Mouse (Mus musculus) naive thymus-derived CD4-positive, alpha-beta T cell, adult 2 months (primary cell): Measurements from ENCODE around the gene Srrm1.
A peak's percentile ranks its signal among the peaks of the same experiment; 100 is the strongest.
"Not testable (repeated sequence)": the region's sequence is repeated elsewhere in the genome, so short reads cannot be mapped to it uniquely, and the experiment has no call there.

Source experiments
- DNase-seq: peaks from one replicate; pipeline ENCODE4 v3.0.0-alpha.2; 2011; ENCODE audit warnings: low read depth

Gene Srrm1

GRCm38 (mm10) chr4:135353066-135353793 is at the start of gene Srrm1:
Srrm1 (minus strand) TSS chr4:135353321.
- peak; percentile 99 for DNase-seq

GRCm38 (mm10) chr4:135401881-135402280 is 48.8 kb upstream of the Srrm1 start:
- DNase-seq, result no peak

GRCm38 (mm10) chr4:135397991-135398390 is 44.9 kb upstream of the Srrm1 start, which contains the start of gene Ncmap:
Ncmap (minus strand) TSS chr4:135398227.
- no peak for DNase-seq

GRCm38 (mm10) chr4:135397551-135397950 is 44.4 kb upstream of the Srrm1 start:
- no peak for DNase-seq

GRCm38 (mm10) chr4:135396303-135396702 is 43.2 kb upstream of the Srrm1 start:
- no peak for DNase-seq

- no peak for DNase-seq
These were observed 42.3 kb upstream of the Srrm1 start for GRCm38 (mm10) chr4:135395375-135395774.

- DNase-seq, result no peak
These were observed 41.5 kb upstream of the Srrm1 start for GRCm38 (mm10) chr4:135394666-135395065.

- DNase-seq, result no peak
These were observed 40.3 kb upstream of the Srrm1 start for GRCm38 (mm10) chr4:135393381-135393780.

- DNase-seq, result no peak
These were observed 39.7 kb upstream of the Srrm1 start for GRCm38 (mm10) chr4:135392801-135393200.

- DNase-seq, result peak; percentile 53
These were observed 37.9 kb upstream of the Srrm1 start for GRCm38 (mm10) chr4:135391014-135391413.

GRCm38 (mm10) chr4:135385614-135386013 is 32.5 kb upstream of the Srrm1 start:
- no peak for DNase-seq

GRCm38 (mm10) chr4:135382316-135382715 is 29.2 kb upstream of the Srrm1 start:
- peak; percentile 91 for DNase-seq

GRCm38 (mm10) chr4:135381355-135381754 is 28.2 kb upstream of the Srrm1 start:
- DNase-seq, result no peak

- no peak for DNase-seq
These were observed 24.1 kb upstream of the Srrm1 start for GRCm38 (mm10) chr4:135377241-135377640.

GRCm38 (mm10) chr4:135375444-135375843 is 22.3 kb upstream of the Srrm1 start:
- peak; percentile 50 for DNase-seq

GRCm38 (mm10) chr4:135373299-135373698 is 20.2 kb upstream of the Srrm1 start:
- peak; percentile 37 for DNase-seq

GRCm38 (mm10) chr4:135370372-135370771 is 17.3 kb upstream of the Srrm1 start:
- DNase-seq, result no peak

GRCm38 (mm10) chr4:135362828-135363227 is 9.7 kb upstream of the Srrm1 start:
- no peak for DNase-seq

GRCm38 (mm10) chr4:135361722-135362121 is 8.6 kb upstream of the Srrm1 start:
- no peak for DNase-seq

- DNase-seq, result peak; percentile 91
These were observed 5.6 kb upstream of the Srrm1 start for GRCm38 (mm10) chr4:135358736-135359135.

GRCm38 (mm10) chr4:135357221-135357920 is 4.2 kb upstream of the Srrm1 start:
- DNase-seq, result no peak

- no peak for DNase-seq
These were observed 2.9 kb upstream of the Srrm1 start for GRCm38 (mm10) chr4:135355886-135356550.

GRCm38 (mm10) chr4:135354751-135355150 is 1.6 kb upstream of the Srrm1 start:
- DNase-seq, result not testable (repeated sequence)
